Mouse (Mus musculus) small intestine, adult 2 months (tissue): Measurements from ENCODE around the gene Prune2.

Experiments used
- CTCF ChIP-seq: fragments of 200-500 bp; IDR thresholded peaks from 2 replicates; pipeline ENCODE4 v1.5.1; 2012; ENCODE audit warnings: low read depth, mild to moderate bottlenecking, control low read depth, inconsistent platforms, low read length, moderate library complexity, mixed read lengths; ENCODE audit not compliant: insufficient replicate concordance, insufficient read length; ENCODE audit errors: extremely low read depth
- POLR2A ChIP-seq: fragments of 200-500 bp; IDR thresholded peaks from 2 replicates; pipeline ENCODE4 v1.6.1; 2012; ENCODE audit warnings: low read depth, mild to moderate bottlenecking, control low read depth, inconsistent platforms, low read length, moderate library complexity

- TF ChIP-seq CTCF, result no peak
- TF ChIP-seq POLR2A, result no peak
Measured at GRCm38 (mm10) chr19:16959051-16959450, 3.1 kb downstream of the Prune2 start.
